Mouse (Mus musculus) lung, embryonic 14.5 days (tissue): ENCODE data around the gene Gm17545. TPM values are rescaled to one million over a fixed set of nuclear protein-coding genes. Genes with fewer than 3 reads are reported as not detected.

Experiments
- ATAC-seq: fragments of 200-750 bp; cut with Nextera tagmentation; 2 replicates; pipeline ENCODE4 v1.8.0; 2017; ENCODE audit warnings: mild to moderate bottlenecking, moderate TSS enrichment, moderate library complexity; ENCODE audit not compliant: insufficient read depth
- DNase-seq: peaks from one replicate; pipeline ENCODE4 v3.0.0-alpha.2; 2015
- H3K27ac ChIP-seq: fragments of 300-500 bp; sonication (generic); 2 replicates; pipeline ENCODE4 v1.5.1; 2014; ENCODE audit warnings: low read depth, mild to moderate bottlenecking, moderate library complexity
- H3K27me3 ChIP-seq: fragments of 300-500 bp; sonication (generic); 2 replicates; pipeline ENCODE4 v1.6.1; 2014; ENCODE audit warnings: low read length, control low read depth; ENCODE audit not compliant: insufficient read depth
- H3K36me3 ChIP-seq: fragments of 300-500 bp; sonication (generic); 2 replicates; pipeline ENCODE4 v1.6.1; 2014; ENCODE audit warnings: control low read depth; ENCODE audit not compliant: insufficient read depth
- H3K4me1 ChIP-seq: fragments of 300-500 bp; sonication (generic); 2 replicates; pipeline ENCODE4 v1.6.1; 2014; ENCODE audit warnings: antibody characterized with exemption, control low read depth; ENCODE audit not compliant: insufficient read depth
- H3K4me2 ChIP-seq: fragments of 300-500 bp; sonication (generic); 2 replicates; pipeline ENCODE4 v1.6.1; 2014; ENCODE audit warnings: mild to moderate bottlenecking
- H3K4me3 ChIP-seq: fragments of 300-500 bp; sonication (generic); 2 replicates; pipeline ENCODE4 v1.5.1; 2014; ENCODE audit warnings: low read depth, low read length
- H3K9ac ChIP-seq: fragments of 300-500 bp; sonication (generic); 2 replicates; pipeline ENCODE4 v1.6.1; 2014
- H3K9me3 ChIP-seq: fragments of 300-500 bp; sonication (generic); 2 replicates; pipeline ENCODE4 v1.6.1; 2016; ENCODE audit warnings: low read depth, low read length, control low read depth
- CTCF ChIP-seq: IDR thresholded peaks from 2 replicates; pipeline ENCODE4 v1.5.1; 2016; ENCODE audit warnings: antibody characterized with exemption, low read depth
- WGBS: fragments of 180-500 bp; shearing (Covaris S2); extraction: QIAGEN DNeasy Blood & Tissue Kit; methylation state at CpG from one replicate; pipeline ENCODE4 v1.1.7; 2014; 5-methylcytosine and 5-hydroxymethylcytosine counted together
- polyA plus RNA-seq: library from polyadenylated mRNA; unstranded; fragments of >200 nt; fragmentation: Nextera tagmentation; extraction: Ambion mirVana; gene quantifications from 2 replicates; pipeline ENCODE4 v1.2.1, GENCODE M21; 2014

Gene Gm17545
- polyA plus RNA-seq, 1 experiment from 2014 or later = not detected

GRCm38 (mm10) chr9:22455041-22455440 lies 951 bp downstream of the Gm17545 start:
- no peak overlapping the region for H3K4me3 ChIP-seq
- no peak overlapping the region for H3K4me2 ChIP-seq
- H3K9me3 ChIP-seq = no peaks in the 10 kb centered on the region
- no peaks in the 10 kb centered on the region for H3K27me3 ChIP-seq
- ATAC-seq (no peak), DNase-seq (no peak)
- peaks cover 75% of the 10 kb centered on the region for H3K36me3 ChIP-seq
- no peak overlapping the region for H3K27ac ChIP-seq
- H3K9ac ChIP-seq = no peak overlapping the region
- 0 out of 2 replicates have a peak, but pooled peaks have one; percentile 9 for TF ChIP-seq CTCF
- no peaks in the 10 kb centered on the region for H3K4me1 ChIP-seq

- no peak for ATAC-seq
- Histone ChIP-seq H3K36me3 (peaks cover 53% of the 10 kb centered on the region), H3K9ac (no peak overlapping the region), H3K27ac (no peak overlapping the region), H3K4me2 (no peak overlapping the region), H3K9me3 (no peaks in the 10 kb centered on the region), H3K4me1 (no peaks in the 10 kb centered on the region), H3K4me3 (no peak overlapping the region), H3K27me3 (no peaks in the 10 kb centered on the region)
- no peak for DNase-seq
- no peak for TF ChIP-seq CTCF
- WGBS = 75% methylated on average over 11 of the region's 11 CpGs
These were observed 3.2 kb downstream of the Gm17545 start for GRCm38 (mm10) chr9:22457142-22457835.

GRCm38 (mm10) chr9:22461946-22462345 lies 7.9 kb downstream of the Gm17545 start:
- TF ChIP-seq CTCF = no peak
- DNase-seq = no peak
- no peak overlapping the region for H3K4me2 ChIP-seq
- H3K9ac ChIP-seq = no peak overlapping the region
- peaks cover 21% of the 10 kb centered on the region for H3K36me3 ChIP-seq
- 84% methylated on average over 3 of the region's 3 CpGs for WGBS
- H3K27me3 ChIP-seq = no peaks in the 10 kb centered on the region
- no peak overlapping the region for H3K4me3 ChIP-seq
- no peaks in the 10 kb centered on the region for H3K4me1 ChIP-seq
- no peaks in the 10 kb centered on the region for H3K9me3 ChIP-seq
- H3K27ac ChIP-seq = no peak overlapping the region
- no peak for ATAC-seq

GRCm38 (mm10) chr9:22466212-22466611 lies 12.1 kb downstream of the Gm17545 start:
- DNase-seq (no peak), ATAC-seq (no peak)
- Histone ChIP-seq H3K4me3 (no peak overlapping the region), H3K27me3 (no peaks in the 10 kb centered on the region), H3K4me2 (no peak overlapping the region), H3K27ac (no peak overlapping the region), H3K9me3 (no peaks in the 10 kb centered on the region), H3K9ac (no peak overlapping the region), H3K36me3 (peaks cover 14% of the 10 kb centered on the region), H3K4me1 (no peaks in the 10 kb centered on the region)
- TF ChIP-seq CTCF = no peak
- 88% methylated on average over 5 of the region's 5 CpGs for WGBS

GRCm38 (mm10) chr9:22467371-22468169 lies 13.5 kb downstream of the Gm17545 start:
- ATAC-seq = peak; percentile 65
- no peaks in the 10 kb centered on the region for H3K27me3 ChIP-seq
- WGBS = under 1% methylated on average over 73 of the region's 73 CpGs

GRCm38 (mm10) chr9:22468170-22468898 lies 14.2 kb downstream of the Gm17545 start:
- Histone ChIP-seq H3K9me3 (no peaks in the 10 kb centered on the region), H3K4me1 (no peaks in the 10 kb centered on the region), H3K27me3 (no peaks in the 10 kb centered on the region), H3K27ac (peak overlapping the region; percentile 85), H3K4me2 (peak overlapping the region; percentile 78), H3K4me3 (peak overlapping the region; percentile 85), H3K9ac (peak overlapping the region; percentile 84), H3K36me3 (peaks cover 14% of the 10 kb centered on the region)
- WGBS = 2% methylated on average over 39 of the region's 43 CpGs
- DNase-seq (peak; percentile 90), ATAC-seq (peak; percentile 94)
- TF ChIP-seq CTCF = no peak

More at GRCm38 (mm10) chr9:22467371-22468169, 13.5 kb downstream of the Gm17545 start:
- no peak for DNase-seq
- Histone ChIP-seq H3K4me2 (peak overlapping the region; percentile 78), H3K4me1 (no peaks in the 10 kb centered on the region), H3K9ac (peak overlapping the region; percentile 84), H3K27ac (peak overlapping the region; percentile 85), H3K9me3 (no peaks in the 10 kb centered on the region), H3K4me3 (peak overlapping the region; percentile 85), H3K36me3 (peaks cover 14% of the 10 kb centered on the region)
- no peak for TF ChIP-seq CTCF

- 74% methylated on average over 8 of the region's 8 CpGs for WGBS
- Histone ChIP-seq H3K4me2 (peak overlapping the region; percentile 78), H3K4me1 (no peaks in the 10 kb centered on the region), H3K27ac (no peak overlapping the region), H3K36me3 (peaks cover 14% of the 10 kb centered on the region), H3K4me3 (no peak overlapping the region), H3K9ac (no peak overlapping the region), H3K27me3 (no peaks in the 10 kb centered on the region), H3K9me3 (no peaks in the 10 kb centered on the region)
- ATAC-seq (no peak), DNase-seq (no peak)
- TF ChIP-seq CTCF = no peak
These were observed 14.8 kb downstream of the Gm17545 start for GRCm38 (mm10) chr9:22468899-22469259.
